Mouse (Mus musculus) kidney, adult 2 months (tissue): ENCODE measurements around the gene Gm26897. TPM values are rescaled to one million over a fixed set of nuclear protein-coding genes. Genes with fewer than 3 reads are reported as not detected.

Source experiments
- DNase-seq: peaks from one replicate; pipeline ENCODE4 v3.0.0; 2021
- H3K27ac ChIP-seq: fragments of 200-500 bp; 2 replicates; pipeline ENCODE4 v1.5.1; 2012; ENCODE audit warnings: low read depth, low read length, control low read depth, inconsistent platforms; ENCODE audit not compliant: insufficient read depth
- H3K27me3 ChIP-seq: fragments of 200-500 bp; replicated peaks from 2 replicates; pipeline ENCODE4 v1.6.1; 2012; ENCODE audit warnings: mild to moderate bottlenecking, moderate library complexity, low read length, inconsistent platforms; ENCODE audit not compliant: control insufficient read depth, insufficient read depth
- H3K36me3 ChIP-seq: fragments of 200-500 bp; 2 replicates; pipeline ENCODE4 v1.6.1; 2012; ENCODE audit warnings: mild to moderate bottlenecking, moderate library complexity, low read length, inconsistent platforms; ENCODE audit not compliant: control insufficient read depth, insufficient read depth
- H3K4me1 ChIP-seq: fragments of 200-500 bp; 2 replicates; pipeline ENCODE4 v1.6.1; 2011; ENCODE audit warnings: low read length; ENCODE audit not compliant: control insufficient read depth, insufficient read depth
- H3K4me3 ChIP-seq: fragments of 200-500 bp; 2 replicates; pipeline ENCODE4 v1.5.1; 2011; ENCODE audit warnings: mild to moderate bottlenecking, low read depth, low read length, control low read depth; ENCODE audit not compliant: insufficient read depth
- CTCF ChIP-seq: fragments of 200-500 bp; conservative IDR thresholded peaks from 2 replicates; pipeline ENCODE4 v1.5.1; 2011; ENCODE audit warnings: low read depth, mild to moderate bottlenecking, control low read depth, low read length, moderate library complexity, mixed read lengths; ENCODE audit not compliant: insufficient read depth, insufficient read length
- POLR2A ChIP-seq: fragments of 200-500 bp; IDR thresholded peaks from one replicate; pipeline ENCODE4 v1.6.1; 2011; ENCODE audit warnings: low read depth, low read length, control low read depth
- WGBS: fragments of 180-500 bp; shearing (Covaris S2); methylation state at CpG from one replicate; pipeline ENCODE4 v1.1.7; 2018; 5-methylcytosine and 5-hydroxymethylcytosine counted together
- polyA plus RNA-seq: library from polyadenylated mRNA; depleted of rRNA; stranded (reverse); fragments of >200 nt; gene quantifications from 2 replicates; pipeline ENCODE4 v1.2.3, GENCODE M21; 2012

Gm26897 gene
- polyA plus RNA-seq, 1 experiment = not detected

DNA sequence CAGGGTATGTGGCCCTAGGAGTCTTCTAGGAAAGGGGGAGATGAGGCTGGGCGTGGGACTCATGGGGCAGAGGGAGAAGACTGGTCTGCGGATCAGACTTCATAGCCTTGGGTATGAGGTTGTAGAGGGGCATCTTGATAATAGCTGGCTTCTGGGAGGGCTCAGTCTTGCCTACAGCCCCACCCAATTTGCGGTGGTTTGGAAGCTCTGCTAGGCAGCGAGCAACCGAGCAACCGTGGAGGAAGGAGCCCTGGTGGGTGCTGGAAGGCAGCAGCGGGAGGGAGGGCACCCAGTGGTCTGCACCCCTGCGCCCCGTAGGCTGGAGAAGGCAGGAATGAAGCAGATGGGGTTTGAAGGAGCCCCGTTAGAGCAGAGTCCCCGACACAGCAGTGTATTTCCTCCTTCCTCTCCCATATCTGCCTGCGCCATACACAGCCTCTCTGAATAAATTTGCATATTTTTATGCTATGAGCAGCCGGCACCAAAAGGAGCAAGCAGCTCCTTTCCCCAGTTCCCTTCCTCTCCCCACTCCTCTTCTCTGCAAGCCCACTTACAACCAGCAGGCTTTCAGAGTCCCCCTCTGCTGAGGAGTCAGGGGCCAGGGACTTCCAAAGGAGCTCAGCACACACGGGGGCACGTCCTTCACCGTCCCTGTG lies 20.9 kb downstream of the Gm26897 start:
- no peak overlapping the region for H3K27ac ChIP-seq
- TF ChIP-seq CTCF = no peak
- no peak for TF ChIP-seq POLR2A
- H3K4me1 ChIP-seq = no peaks in the 10 kb centered on the region
- 46% methylated on average over 16 of the region's 16 CpGs for WGBS
- H3K4me3 ChIP-seq = no peak overlapping the region
- no peak for DNase-seq
- H3K27me3 ChIP-seq = no peaks in the 10 kb centered on the region
- H3K36me3 ChIP-seq = no peaks in the 10 kb centered on the region

DNA sequence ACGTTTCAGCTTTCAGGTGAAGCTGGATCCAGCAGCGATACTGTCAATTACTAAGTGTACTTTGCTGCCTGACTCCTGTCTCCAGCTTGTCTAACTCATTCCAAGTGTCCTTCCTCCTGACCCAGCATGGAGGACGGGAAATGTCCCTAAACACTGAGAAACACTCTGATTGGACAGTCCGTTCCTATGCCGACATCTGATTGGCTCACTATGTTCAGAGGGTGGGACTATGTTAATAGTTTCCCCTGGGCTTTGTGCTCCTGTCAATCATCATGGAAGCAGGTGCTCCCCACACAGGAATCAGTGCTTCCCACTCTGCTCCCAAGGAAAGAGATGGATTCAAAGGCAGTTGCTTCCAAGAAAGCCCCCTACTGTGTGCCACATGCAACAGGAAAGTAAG lies 21.6 kb downstream of the Gm26897 start:
- TF ChIP-seq CTCF = no peak
- TF ChIP-seq POLR2A = no peak
- H3K27me3 ChIP-seq = no peaks in the 10 kb centered on the region
- DNase-seq = no peak

DNA sequence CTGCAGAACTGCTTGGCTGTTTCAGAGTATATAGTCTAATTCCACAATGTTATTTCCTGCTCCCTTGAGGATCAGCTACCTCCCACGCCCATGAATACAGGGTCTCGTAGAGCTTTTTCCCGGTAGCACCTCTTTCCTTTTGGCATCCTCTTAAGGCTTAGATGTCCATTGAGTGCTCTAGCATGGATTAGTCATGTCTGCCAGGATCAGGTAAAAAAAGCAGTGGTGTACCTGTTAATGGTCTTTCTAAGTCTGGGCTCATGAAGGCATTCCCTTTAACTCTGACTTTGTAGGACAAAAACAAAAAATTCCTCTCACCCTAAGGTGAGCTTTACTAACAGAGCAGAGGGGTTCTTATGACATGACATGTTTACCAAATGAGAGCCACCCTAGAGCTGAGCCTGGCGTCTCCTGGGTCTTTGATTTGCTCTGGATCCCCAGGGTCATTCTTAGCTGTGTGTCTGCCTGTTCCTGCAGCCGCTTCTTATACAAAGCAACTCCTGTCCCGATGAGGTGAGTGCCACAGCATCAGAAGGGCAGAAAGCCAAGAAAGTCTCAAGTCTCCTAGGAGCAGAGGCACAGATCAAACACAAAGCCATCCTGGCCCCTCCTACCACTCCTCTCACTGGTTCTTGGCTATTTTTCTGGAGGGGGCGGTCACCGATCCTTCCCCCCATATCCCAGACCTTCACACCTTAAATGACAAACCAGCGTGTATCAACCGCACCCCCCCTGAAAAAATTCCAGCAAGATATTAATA lies 27.2 kb downstream of the Gm26897 start:
- Histone ChIP-seq H3K36me3 (no peaks in the 10 kb centered on the region), H3K4me1 (no peaks in the 10 kb centered on the region), H3K27ac (no peak overlapping the region), H3K27me3 (no peaks in the 10 kb centered on the region), H3K4me3 (no peak overlapping the region)
- 25% methylated on average over 10 of the region's 10 CpGs for WGBS
- DNase-seq = peak; percentile 11
- TF ChIP-seq POLR2A (no peak), CTCF (no peak)

More for the DNA sequence above, 21.6 kb downstream of the Gm26897 start:
- no peak overlapping the region for H3K27ac ChIP-seq
- no peak overlapping the region for H3K4me3 ChIP-seq
- H3K4me1 ChIP-seq = no peaks in the 10 kb centered on the region
- H3K36me3 ChIP-seq = no peaks in the 10 kb centered on the region
- 22% methylated on average over 5 of the region's 5 CpGs for WGBS

DNA sequence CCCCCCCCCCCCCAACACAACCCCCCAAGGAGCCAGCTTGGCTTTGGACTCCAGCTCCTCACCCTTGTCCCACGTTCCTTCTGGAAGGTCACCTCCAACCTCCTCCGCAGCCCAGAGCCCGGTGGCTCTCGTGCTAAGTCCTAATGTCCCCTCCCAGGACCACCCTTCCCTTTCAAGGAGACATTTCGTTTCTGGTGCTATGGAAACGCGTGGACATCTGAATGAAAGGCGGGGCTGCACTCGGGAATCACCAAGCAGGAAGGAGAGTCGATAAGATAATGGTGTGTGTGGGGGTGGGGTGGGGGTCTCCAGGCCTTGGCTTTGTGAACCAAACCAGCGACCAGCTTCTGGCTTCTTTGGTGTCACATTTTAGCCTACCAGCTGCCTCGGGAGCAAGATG lies 27.9 kb downstream of the Gm26897 start:
- Histone ChIP-seq H3K27me3 (no peaks in the 10 kb centered on the region), H3K4me1 (no peaks in the 10 kb centered on the region), H3K27ac (no peak overlapping the region), H3K4me3 (no peak overlapping the region; the same call in 1 of the 2 replicates), H3K36me3 (no peaks in the 10 kb centered on the region)
- WGBS = 1% methylated on average over 12 of the region's 12 CpGs
- DNase-seq = peak; percentile 2
- TF ChIP-seq CTCF (no peak), POLR2A (no peak)

DNA sequence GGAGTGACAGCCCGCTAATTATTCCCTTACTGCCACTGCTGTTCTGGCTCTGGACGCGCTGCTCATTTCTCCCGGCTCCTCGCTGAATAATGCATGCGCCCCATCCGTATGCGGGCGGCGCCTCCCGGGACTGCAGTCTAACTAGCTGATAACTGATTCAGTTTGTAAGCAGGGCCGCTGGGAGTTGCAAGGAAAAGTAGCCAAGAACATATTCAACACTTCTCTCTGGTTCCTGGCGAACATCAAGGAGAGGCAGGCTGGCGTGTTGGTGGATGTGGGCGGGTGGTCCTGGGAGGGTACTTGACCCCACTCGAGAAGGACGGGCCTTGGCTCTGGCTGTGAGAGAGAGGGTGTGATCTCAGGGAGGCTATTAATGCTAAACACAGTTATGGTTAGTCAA lies 28.4 kb downstream of the Gm26897 start:
- Histone ChIP-seq H3K4me1 (no peaks in the 10 kb centered on the region), H3K27ac (no peak overlapping the region), H3K4me3 (no peak overlapping the region), H3K36me3 (no peaks in the 10 kb centered on the region), H3K27me3 (no peaks in the 10 kb centered on the region)
- TF ChIP-seq POLR2A (no peak), CTCF (no peak)
- DNase-seq = peak; percentile 2
- 15% methylated on average over 17 of the region's 17 CpGs for WGBS

DNA sequence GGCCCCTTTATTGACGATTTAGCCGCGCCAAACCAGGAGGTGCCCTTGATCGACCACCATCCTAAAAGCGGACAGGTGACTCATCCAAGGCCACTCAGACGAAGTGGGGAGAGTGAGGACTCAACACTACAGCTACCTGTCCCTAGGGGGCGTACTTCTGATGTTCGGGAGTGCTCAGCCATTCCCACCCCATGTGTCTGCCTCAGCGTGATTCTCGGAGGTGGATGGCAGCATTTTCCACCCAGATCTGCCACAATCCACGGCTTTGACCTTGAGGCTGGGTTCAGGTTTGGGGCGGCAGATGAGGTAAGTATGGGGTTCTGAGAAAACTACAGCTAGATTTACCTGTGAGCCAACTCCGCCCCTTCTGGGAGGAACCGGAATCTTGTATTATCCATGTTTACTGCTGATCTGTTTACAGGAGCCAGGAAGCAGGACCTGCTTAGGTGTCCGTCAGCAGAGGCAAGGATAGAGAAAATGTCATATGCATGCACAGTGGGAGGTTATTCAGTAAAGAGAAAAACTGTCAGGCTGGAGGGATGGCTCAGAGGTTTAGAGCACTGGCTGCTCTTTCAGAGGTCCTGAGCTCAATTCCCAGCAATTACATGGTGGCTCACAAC lies 32.1 kb downstream of the Gm26897 start:
- H3K4me1 ChIP-seq = no peaks in the 10 kb centered on the region
- DNase-seq = no peak
- no peak for TF ChIP-seq POLR2A
- no peak overlapping the region for H3K27ac ChIP-seq
- H3K4me3 ChIP-seq = no peak overlapping the region
- no peaks in the 10 kb centered on the region for H3K27me3 ChIP-seq
- H3K36me3 ChIP-seq = no peaks in the 10 kb centered on the region
- 83% methylated on average over 15 of the region's 15 CpGs for WGBS

DNA sequence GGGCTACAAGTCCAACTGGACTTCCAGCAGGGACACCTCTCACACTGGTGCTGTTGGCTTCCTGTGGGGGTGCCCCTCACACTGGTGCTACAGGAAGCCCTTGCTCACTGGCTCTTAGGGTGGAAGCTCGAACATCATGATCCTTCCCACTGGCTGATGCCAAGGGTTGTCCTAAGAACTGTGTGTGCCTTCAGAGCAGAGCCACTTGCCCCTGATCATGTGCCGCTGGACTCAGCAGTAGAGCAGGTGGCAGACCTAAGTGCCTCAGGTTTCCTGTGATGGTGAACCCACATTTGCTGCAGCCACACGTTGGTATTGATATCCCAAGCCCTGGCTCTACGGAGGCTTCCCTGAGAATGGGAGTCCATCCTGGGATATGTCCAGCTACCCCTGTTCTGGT lies 33.0 kb downstream of the Gm26897 start:
- Histone ChIP-seq H3K4me3 (no peak overlapping the region), H3K27ac (no peak overlapping the region), H3K36me3 (no peaks in the 10 kb centered on the region), H3K4me1 (no peaks in the 10 kb centered on the region), H3K27me3 (no peaks in the 10 kb centered on the region)
- TF ChIP-seq POLR2A (no peak), CTCF (no peak)
- no peak for DNase-seq
- WGBS = 81% methylated on average over 4 of the region's 4 CpGs
